Mouse (Mus musculus) testis, adult 2 months (tissue): ENCODE measurements around the gene Ank.

ENCODE experiments used
- CTCF ChIP-seq: fragments of 200-500 bp; IDR thresholded peaks from 2 replicates; pipeline ENCODE4 v1.5.1; 2012; ENCODE audit warnings: low read depth, mild to moderate bottlenecking, inconsistent platforms, low read length, moderate library complexity; ENCODE audit not compliant: control insufficient read depth, insufficient read depth, insufficient replicate concordance
- POLR2A ChIP-seq: fragments of 200-500 bp; IDR thresholded peaks from 2 replicates; pipeline ENCODE4 v1.6.1; 2012; ENCODE audit warnings: low read depth, mild to moderate bottlenecking, inconsistent platforms, low read length, moderate library complexity; ENCODE audit not compliant: control insufficient read depth

GRCm38 (mm10) chr15:27432851-27433615 lies 33.4 kb upstream of the Ank start:
- TF ChIP-seq POLR2A (no peak), CTCF (no peak)
